Mouse (Mus musculus): ENCODE measurements around the gene Sqstm1. TPM values are rescaled to one million over a fixed set of nuclear protein-coding genes. Genes with fewer than 3 reads are reported as not detected.

Gene Sqstm1
- polyA plus RNA-seq, 1 experiment from 2014 or later, result 224 TPM

DNA sequence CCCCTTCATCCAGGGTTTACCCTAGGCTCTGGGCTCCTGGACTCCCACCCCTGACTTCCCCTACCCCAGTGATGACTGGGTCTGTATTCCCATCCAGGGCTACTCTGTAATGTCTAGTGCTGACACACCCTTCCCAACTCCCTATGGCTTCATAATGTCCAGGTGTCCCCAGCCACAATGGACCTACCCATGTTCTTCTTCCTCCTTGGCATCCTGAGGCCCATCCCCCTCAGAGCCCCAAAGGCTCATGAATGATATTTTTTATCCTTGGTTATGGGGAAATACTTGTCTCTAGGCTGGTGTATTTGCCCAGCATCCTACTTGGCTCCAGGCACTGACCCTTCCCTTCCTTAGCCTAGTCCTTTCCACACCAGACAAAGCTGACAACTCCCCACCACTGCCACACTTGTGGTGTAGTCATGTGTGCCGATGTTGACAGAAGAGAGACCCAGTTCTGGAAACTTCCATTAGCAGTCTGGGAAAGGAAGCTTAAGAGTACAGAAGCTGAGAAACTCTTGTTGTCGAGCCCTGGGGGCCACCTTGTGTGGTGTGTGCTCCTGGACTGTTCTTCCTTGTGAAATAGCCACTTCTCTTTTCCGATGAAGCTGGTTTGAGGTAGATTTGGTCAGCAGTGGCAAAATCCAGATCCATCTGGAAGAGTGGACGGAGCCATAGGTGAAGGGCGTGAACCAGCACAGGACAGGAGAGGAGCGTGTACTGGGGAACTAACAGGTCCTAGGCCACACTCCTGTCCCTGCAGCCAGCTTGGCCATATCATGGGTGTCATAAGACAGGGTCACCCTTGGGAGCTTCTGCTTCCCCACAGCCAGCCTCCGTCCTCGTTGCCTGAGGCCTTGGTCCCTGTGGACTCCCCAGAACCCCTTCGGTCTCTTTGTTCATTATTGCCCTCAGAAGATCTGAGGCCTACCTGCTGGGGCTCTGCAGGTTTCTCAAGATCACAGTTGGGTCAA lies 28.5 kb upstream of the Sqstm1 start:
- H3K9me3 ChIP-seq, result no peaks in the 10 kb centered on the region
- H3K27me3 ChIP-seq (replicated peaks), result peaks cover 16% of the 10 kb centered on the region; the same call in 1 of the 2 replicates
- H3K36me3 ChIP-seq, result peaks cover 7% of the 10 kb centered on the region
- no peak for ATAC-seq (ENCODE audit: insufficient read depth, low FRiP score, low read depth)
- H3K9ac ChIP-seq, result no peak overlapping the region
- 0 out of 2 replicates have a peak overlapping the region, but pooled peaks have one; percentile 92 for H3K4me2 ChIP-seq
- no peak overlapping the region for H3K27ac ChIP-seq
- H3K4me3 ChIP-seq (replicated peaks), result no peak overlapping the region
- 90% methylated on average over 9 of the region's 9 CpGs for WGBS
- H3K4me1 ChIP-seq, result peaks cover 13% of the 10 kb centered on the region

DNA sequence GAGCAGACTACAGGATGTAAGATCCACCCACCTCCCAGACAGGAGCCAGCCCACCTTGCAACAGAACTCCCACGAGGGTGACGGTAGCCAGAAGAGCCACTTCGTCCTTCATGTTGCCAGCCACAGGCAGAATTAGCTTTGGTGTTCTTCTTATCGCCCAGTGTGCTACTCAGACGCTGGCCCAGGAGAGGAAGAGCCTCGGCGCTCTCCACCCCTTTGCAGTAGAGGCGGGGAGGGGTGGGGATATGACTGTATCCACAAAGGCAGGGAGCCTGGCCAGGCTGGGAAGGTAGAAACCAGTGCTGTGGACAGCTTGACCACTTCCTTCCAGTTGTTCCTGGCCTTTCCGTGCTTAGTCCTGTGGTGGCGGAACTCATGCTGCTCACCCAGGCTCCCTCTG lies 27.7 kb upstream of the Sqstm1 start, which contains the start of gene Ltc4s:
Ltc4s (minus strand) TSS at position 293 of the 400 bp plus-strand sequence.
- no peak for ATAC-seq (ENCODE audit: insufficient read depth, low FRiP score, low read depth)

DNA sequence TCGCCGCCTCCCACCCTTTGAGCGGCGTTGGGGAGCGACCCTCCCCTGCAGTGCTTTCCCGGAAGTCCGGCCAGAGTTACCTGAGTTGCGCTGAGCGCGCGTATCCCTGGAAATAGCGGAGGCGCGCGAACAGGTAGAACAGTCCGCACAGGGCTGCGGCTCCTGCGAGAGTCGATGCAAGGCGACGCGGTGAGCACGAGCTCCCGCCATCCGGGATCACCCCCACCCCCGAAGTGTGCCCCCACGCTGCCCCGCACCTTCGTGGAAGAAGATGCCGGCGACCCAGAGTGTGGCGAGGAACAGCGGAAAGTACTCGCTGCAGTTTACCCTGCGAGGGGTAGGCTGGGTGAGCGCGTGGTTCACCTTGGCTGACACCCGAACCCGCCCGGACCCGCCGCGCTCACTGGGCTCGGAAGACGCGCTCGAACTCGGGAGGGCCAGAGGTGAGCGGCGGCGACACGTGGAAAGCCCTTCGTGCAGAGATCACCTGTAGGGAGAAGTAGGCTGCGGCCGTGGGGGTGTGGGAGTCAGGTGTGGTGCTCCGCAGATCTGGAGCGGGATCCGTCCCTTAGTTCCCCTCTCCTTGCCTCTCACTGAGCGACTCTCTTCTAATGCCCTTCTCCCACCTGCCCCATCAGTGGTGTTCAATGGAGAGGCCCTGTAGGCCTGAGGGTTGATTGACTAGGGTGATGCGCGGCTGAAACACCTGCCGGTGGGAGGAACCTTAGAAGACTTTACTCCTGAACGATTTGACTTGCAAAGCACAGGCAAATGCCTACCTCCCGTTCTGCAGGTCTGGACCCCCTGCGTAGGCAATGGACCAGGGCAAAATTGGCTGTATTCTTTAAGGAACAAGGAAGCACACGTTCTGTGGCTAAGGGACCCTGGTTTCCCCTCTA lies 26.6 kb upstream of the Sqstm1 start:
- 2% methylated on average over 66 of the region's 66 CpGs for WGBS
- H3K9ac ChIP-seq, result 0 out of 2 replicates have a peak overlapping the region, but pooled peaks have one; percentile 8
- H3K27ac ChIP-seq, result no peak overlapping the region; the same call in 1 of the 2 replicates
- H3K4me3 ChIP-seq (replicated peaks), result peak overlapping the region; percentile 52
- H3K4me2 ChIP-seq, result peak overlapping the region; percentile 92
- peaks cover 25% of the 10 kb centered on the region for H3K36me3 ChIP-seq
- H3K4me1 ChIP-seq, result peaks cover 13% of the 10 kb centered on the region
- H3K9me3 ChIP-seq, result no peaks in the 10 kb centered on the region
- ATAC-seq (ENCODE audit: insufficient read depth, low FRiP score, low read depth), result peak; percentile 17
- H3K27me3 ChIP-seq (replicated peaks), result peaks cover 16% of the 10 kb centered on the region; the same call in 1 of the 2 replicates

More for the DNA sequence above, 27.7 kb upstream of the Sqstm1 start, which contains the start of gene Ltc4s:
- H3K27ac ChIP-seq, result no peak within 1 kb of the TSS
- H3K27me3 ChIP-seq (replicated peaks), result peaks cover 16% of the 10 kb centered on the region; the same call in 1 of the 2 replicates
- H3K9me3 ChIP-seq, result no peaks in the 10 kb centered on the region
- 39% methylated on average over 10 of the region's 10 CpGs for WGBS
- H3K4me3 ChIP-seq (replicated peaks), result peak within 1 kb of the TSS; percentile 52
- H3K36me3 ChIP-seq, result peaks cover 15% of the 10 kb centered on the region
- no peak within 1 kb of the TSS for H3K9ac ChIP-seq
- H3K4me1 ChIP-seq, result peaks cover 13% of the 10 kb centered on the region
- H3K4me2 ChIP-seq, result peak within 1 kb of the TSS; percentile 92

DNA sequence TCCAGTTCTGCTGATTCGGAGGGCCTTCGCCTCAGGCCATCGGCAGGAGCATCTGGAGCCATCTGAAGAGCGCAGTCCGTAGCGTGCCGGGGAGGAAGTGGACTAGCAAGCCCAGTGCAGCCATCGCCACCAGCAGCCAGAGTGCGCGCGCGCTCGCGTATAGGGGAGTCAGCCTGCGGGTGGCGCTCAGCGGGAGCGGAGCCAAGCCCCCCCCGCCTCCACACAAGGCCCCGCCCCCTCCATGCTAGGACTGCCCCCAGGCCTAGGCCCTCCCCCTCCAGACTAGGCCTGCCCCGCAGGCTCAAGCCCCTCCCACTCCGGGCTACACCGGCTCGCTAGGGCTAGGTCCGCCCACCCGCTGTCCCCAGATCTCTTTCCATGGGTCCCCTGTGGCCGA lies 25.9 kb upstream of the Sqstm1 start:
- no peaks in the 10 kb centered on the region for H3K9me3 ChIP-seq
- peak; percentile 93 for ATAC-seq (ENCODE audit: insufficient read depth, low FRiP score, low read depth)
- WGBS, result under 1% methylated on average over 26 of the region's 27 CpGs
- H3K4me2 ChIP-seq, result peak overlapping the region; percentile 92
- H3K9ac ChIP-seq, result 0 out of 2 replicates have a peak overlapping the region, but pooled peaks have one; percentile 8
- H3K27me3 ChIP-seq (replicated peaks), result peaks cover 16% of the 10 kb centered on the region; the same call in 1 of the 2 replicates
- H3K36me3 ChIP-seq, result peaks cover 25% of the 10 kb centered on the region
- peak overlapping the region; percentile 52 for H3K4me3 ChIP-seq (replicated peaks)
- H3K27ac ChIP-seq, result peak overlapping the region; percentile 5
- peaks cover 13% of the 10 kb centered on the region for H3K4me1 ChIP-seq

DNA sequence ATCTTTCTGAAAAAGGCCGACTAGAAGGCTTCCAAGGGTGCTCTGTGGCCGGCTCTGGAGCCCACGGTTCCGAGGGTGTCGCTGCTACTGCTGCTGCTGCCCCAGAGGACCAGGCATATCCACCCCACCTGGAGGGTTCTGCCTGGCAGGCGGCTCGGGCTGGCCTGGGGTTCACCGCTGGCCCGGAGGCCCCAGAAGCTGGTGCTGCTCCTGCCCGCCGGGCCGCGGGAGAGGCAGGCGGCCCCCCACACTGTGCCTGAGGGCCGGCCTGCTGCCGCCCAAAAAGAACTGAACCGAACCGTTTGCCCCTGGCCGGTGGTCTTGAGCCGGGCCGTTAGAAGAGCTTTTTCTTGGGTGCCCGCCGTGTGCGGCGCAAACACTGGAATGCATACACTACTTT lies 24.0 kb upstream of the Sqstm1 start:
- H3K36me3 ChIP-seq, result peaks cover 25% of the 10 kb centered on the region
- no peak overlapping the region for H3K9ac ChIP-seq
- WGBS, result 96% methylated on average over 23 of the region's 25 CpGs
- no peak overlapping the region for H3K4me3 ChIP-seq (replicated peaks)
- peaks cover 27% of the 10 kb centered on the region for H3K4me1 ChIP-seq
- no peak for ATAC-seq (ENCODE audit: insufficient read depth, low FRiP score, low read depth)
- no peak overlapping the region for H3K27ac ChIP-seq
- H3K9me3 ChIP-seq, result no peaks in the 10 kb centered on the region
- H3K4me2 ChIP-seq, result no peak overlapping the region
- peaks cover 16% of the 10 kb centered on the region; the same call in 1 of the 2 replicates for H3K27me3 ChIP-seq (replicated peaks)

DNA sequence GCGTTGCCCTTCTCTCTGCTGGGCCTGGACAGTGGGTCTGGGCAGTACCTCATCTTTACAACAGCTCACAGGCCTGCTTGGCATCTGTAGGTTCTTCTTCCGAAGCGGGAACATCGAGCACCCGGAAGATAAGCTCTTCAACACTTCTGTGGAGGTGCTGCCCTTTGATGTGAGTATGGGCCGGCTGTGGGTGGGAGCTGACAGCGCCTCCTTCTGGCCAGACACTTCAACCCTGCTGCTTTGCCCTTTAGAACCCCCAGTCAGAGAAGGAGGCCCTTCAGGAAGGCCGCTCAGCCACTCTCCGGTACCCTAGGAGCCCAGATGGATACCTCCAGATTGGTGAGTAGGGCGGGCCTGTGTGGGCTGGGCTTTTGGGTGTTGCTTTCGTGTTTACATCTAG lies 23.4 kb upstream of the Sqstm1 start:
- H3K9me3 ChIP-seq, result no peaks in the 10 kb centered on the region
- no peak overlapping the region for H3K27ac ChIP-seq
- H3K4me1 ChIP-seq, result peaks cover 31% of the 10 kb centered on the region
- no peak overlapping the region for H3K4me2 ChIP-seq
- no peak overlapping the region for H3K4me3 ChIP-seq (replicated peaks)
- no peak for ATAC-seq (ENCODE audit: insufficient read depth, low FRiP score, low read depth)
- H3K36me3 ChIP-seq, result peaks cover 25% of the 10 kb centered on the region
- no peak overlapping the region for H3K9ac ChIP-seq
- peaks cover 16% of the 10 kb centered on the region; the same call in 1 of the 2 replicates for H3K27me3 ChIP-seq (replicated peaks)
- 83% methylated on average over 11 of the region's 11 CpGs for WGBS

DNA sequence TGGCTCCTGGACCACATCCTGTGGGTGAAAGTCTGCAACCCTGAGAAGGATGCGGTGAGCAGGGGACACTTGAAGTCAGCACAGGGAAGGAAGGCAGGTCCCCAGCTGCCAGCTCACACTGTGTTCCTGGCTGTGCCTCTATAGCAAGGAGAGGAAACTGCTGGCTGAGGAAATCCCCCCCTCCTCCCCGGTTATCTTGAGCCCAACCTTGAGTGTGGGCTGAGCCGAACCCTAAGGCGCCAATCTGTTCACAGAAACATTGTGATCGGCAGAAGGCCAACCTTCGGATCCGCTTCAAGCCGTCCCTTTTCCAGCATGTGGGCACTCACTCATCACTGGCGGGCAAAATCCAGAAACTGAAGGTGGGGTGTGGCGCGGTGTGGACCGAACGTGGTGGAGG lies 22.4 kb upstream of the Sqstm1 start:
- Histone ChIP-seq H3K36me3 (peaks cover 25% of the 10 kb centered on the region), H3K4me2 (no peak overlapping the region), H3K9ac (no peak overlapping the region), H3K4me3 (replicated peaks) (no peak overlapping the region), H3K27me3 (replicated peaks) (peaks cover 10% of the 10 kb centered on the region; the same call in 1 of the 2 replicates), H3K9me3 (no peaks in the 10 kb centered on the region), H3K27ac (no peak overlapping the region), H3K4me1 (peaks cover 38% of the 10 kb centered on the region)
- ATAC-seq (ENCODE audit: insufficient read depth, low FRiP score, low read depth), result no peak
- WGBS, result 95% methylated on average over 13 of the region's 13 CpGs

DNA sequence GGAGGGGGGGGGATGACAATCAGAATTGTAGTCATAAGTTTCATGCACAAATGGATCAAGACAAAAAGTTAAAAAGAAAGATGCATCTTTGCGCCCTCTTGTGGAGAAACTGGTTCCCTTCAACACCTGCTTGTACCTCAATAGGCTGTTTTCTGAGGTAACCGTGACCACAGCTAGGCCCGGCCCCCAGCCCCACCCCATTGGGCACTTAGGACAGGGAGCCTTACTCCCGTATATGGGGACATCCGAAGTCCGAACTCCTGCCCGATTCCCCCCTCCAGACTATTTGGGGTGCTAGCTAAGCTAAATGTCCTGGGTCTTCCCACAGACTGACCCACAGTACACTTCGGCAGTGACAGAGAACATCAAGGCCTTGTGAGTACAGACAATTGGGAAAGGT lies 20.8 kb upstream of the Sqstm1 start:
- Histone ChIP-seq H3K27me3 (replicated peaks) (no peaks in the 10 kb centered on the region), H3K36me3 (peaks cover 25% of the 10 kb centered on the region), H3K4me3 (replicated peaks) (peak overlapping the region; percentile 23; the same call in 1 of the 2 replicates), H3K27ac (no peak overlapping the region), H3K4me2 (peak overlapping the region; percentile 49; the same call in 1 of the 2 replicates), H3K9me3 (no peaks in the 10 kb centered on the region), H3K9ac (no peak overlapping the region), H3K4me1 (peaks cover 37% of the 10 kb centered on the region)
- 0 out of 2 replicates have a peak, but pooled peaks have one; percentile 23 for ATAC-seq (ENCODE audit: insufficient read depth, low FRiP score, low read depth)
- 22% methylated on average over 8 of the region's 8 CpGs for WGBS

DNA sequence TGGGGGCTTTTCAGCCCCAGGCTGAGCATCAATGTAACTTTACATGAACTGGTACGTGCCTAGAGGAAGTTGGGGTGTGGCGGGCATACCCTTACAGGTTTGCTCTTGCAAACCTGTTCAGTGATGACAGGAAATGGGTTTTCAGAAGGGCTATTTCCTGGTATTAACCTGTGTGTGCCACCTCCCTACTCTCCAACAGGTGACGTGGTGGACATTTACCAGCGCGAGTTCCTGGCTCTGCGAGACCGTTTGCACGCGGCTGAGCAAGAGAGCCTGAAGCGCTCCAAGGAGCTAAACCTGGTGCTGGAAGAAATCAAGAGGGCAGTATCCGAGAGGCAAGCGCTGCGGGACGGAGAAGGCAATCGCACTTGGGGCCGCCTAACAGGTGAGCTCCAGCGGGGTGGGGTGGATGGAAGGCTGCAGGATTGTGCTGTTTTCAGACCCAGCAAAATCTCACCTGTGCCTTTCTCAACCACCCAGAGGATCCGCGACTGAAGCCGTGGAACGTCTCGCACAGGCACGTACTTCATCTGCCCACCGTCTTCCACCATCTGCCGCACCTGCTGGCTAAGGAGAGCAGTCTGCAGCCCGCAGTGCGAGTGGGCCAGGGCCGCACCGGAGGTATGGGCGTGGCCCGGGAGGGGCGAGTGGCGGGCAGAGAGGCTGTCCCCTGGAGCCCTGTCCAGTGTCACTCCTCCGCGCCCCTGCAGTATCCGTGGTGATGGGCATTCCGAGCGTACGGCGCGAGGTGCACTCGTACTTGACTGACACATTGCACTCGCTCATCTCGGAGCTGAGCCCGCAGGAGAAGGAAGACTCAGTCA lies 20.1 kb upstream of the Sqstm1 start:
- peaks cover 40% of the 10 kb centered on the region for H3K4me1 ChIP-seq
- no peak overlapping the region for H3K27ac ChIP-seq

DNA sequence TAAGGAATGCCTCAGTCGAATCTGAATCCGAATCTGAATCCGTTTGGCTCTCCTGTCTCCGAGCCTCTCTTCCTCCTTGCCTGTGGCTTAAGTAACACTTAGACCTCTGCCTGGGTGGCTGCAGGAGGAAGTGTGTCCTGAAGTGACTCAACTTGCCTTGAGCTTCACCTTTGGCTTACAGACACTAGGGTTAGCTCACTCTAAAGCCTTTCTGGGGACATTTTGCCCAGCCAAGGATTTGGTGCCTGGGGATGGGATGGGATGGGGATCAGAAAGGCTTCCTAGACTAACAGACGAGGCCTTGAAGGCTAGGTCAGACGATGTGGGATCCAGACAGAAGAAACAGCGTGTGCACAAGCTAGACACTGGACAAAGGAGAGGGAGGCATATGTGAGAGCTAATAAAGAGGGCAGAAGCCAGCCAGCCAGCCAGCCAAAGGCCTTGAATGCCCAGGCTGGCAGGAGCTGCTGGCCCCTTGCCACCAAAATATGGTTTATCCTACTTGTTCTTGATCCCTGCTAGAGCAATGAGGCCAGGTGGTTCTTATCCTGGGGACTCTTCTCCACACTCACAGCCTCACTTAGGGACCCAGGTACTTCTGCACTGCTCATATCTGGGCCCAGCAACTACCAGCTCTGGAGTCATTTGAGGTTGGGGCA lies 18.8 kb upstream of the Sqstm1 start:
- Histone ChIP-seq H3K4me2 (no peak overlapping the region), H3K4me1 (peaks cover 40% of the 10 kb centered on the region)

More for the DNA sequence above, 20.1 kb upstream of the Sqstm1 start:
- peak overlapping the region; percentile 49 for H3K4me2 ChIP-seq
- no peak for ATAC-seq (ENCODE audit: insufficient read depth, low FRiP score, low read depth)
- H3K9ac ChIP-seq, result no peak overlapping the region
- H3K4me3 ChIP-seq (replicated peaks), result peak overlapping the region; percentile 23
- H3K36me3 ChIP-seq, result peaks cover 25% of the 10 kb centered on the region
- H3K27me3 ChIP-seq (replicated peaks), result no peaks in the 10 kb centered on the region
- 40% methylated on average over 45 of the region's 45 CpGs for WGBS
- H3K9me3 ChIP-seq, result no peaks in the 10 kb centered on the region

More for the DNA sequence above, 18.8 kb upstream of the Sqstm1 start:
- Histone ChIP-seq H3K36me3 (peaks cover 21% of the 10 kb centered on the region), H3K9me3 (no peaks in the 10 kb centered on the region), H3K9ac (no peak overlapping the region), H3K4me3 (replicated peaks) (no peak overlapping the region), H3K27me3 (replicated peaks) (no peaks in the 10 kb centered on the region), H3K27ac (no peak overlapping the region)
- ATAC-seq (ENCODE audit: insufficient read depth, low FRiP score, low read depth), result no peak
- 50% methylated on average over 7 of the region's 7 CpGs for WGBS

Data from stomach, embryonic 15.5 days (tissue).